Mouse (Mus musculus) intestine, embryonic 14.5 days (tissue): ENCODE measurements around the gene Lat2. TPM values are rescaled to one million over a fixed set of nuclear protein-coding genes. Genes with fewer than 3 reads are reported as not detected.
A peak's percentile ranks its signal among the peaks of the same experiment; 100 is the strongest.

Experiments
- ATAC-seq: fragments of 200-750 bp; cut with Nextera tagmentation; replicated peaks from 2 replicates; pipeline ENCODE4 v1.8.0; 2017; ENCODE audit warnings: low read depth, moderate number of reproducible peaks, moderate TSS enrichment, moderate library complexity; ENCODE audit not compliant: low FRiP score, low TSS enrichment
- DNase-seq: peaks from one replicate; pipeline ENCODE4 v3.0.0-alpha.2; 2018; ENCODE audit warnings: low spot score
- H3K27ac ChIP-seq: fragments of 300-500 bp; sonication (generic); 2 replicates; pipeline ENCODE4 v1.5.1; 2014; ENCODE audit warnings: low read depth, mild to moderate bottlenecking, control low read depth
- H3K27me3 ChIP-seq: fragments of 300-500 bp; sonication (generic); replicated peaks from 2 replicates; pipeline ENCODE4 v1.6.1; 2014; ENCODE audit warnings: low read length, control low read depth; ENCODE audit not compliant: control insufficient read depth, insufficient read depth
- H3K36me3 ChIP-seq: fragments of 300-500 bp; sonication (generic); 2 replicates; pipeline ENCODE4 v1.6.1; 2014; ENCODE audit warnings: low read length, control low read depth; ENCODE audit not compliant: control insufficient read depth, insufficient read depth
- H3K4me1 ChIP-seq: fragments of 300-500 bp; sonication (generic); replicated peaks from 2 replicates; pipeline ENCODE4 v1.6.1; 2014; ENCODE audit warnings: low read length, control low read depth, mixed read lengths; ENCODE audit not compliant: control insufficient read depth, insufficient read depth
- H3K4me2 ChIP-seq: fragments of 300-500 bp; sonication (generic); 2 replicates; pipeline ENCODE4 v1.6.1; 2014; ENCODE audit warnings: low read length
- H3K4me3 ChIP-seq: fragments of 300-500 bp; sonication (generic); 2 replicates; pipeline ENCODE4 v1.5.1; 2014; ENCODE audit warnings: low read depth, low read length, control low read depth, mixed read lengths
- H3K9ac ChIP-seq: fragments of 300-500 bp; sonication (generic); 2 replicates; pipeline ENCODE4 v1.6.1; 2014; ENCODE audit warnings: mild to moderate bottlenecking, low read length
- H3K9me3 ChIP-seq: fragments of 300-500 bp; sonication (generic); 2 replicates; pipeline ENCODE4 v1.6.1; 2016; ENCODE audit warnings: low read length, control low read depth; ENCODE audit not compliant: control insufficient read depth
- WGBS: fragments of 180-500 bp; shearing (Covaris S2); extraction: QIAGEN DNeasy Blood & Tissue Kit; methylation state at CpG from one replicate; pipeline ENCODE4 v1.1.7; 2014; 5-methylcytosine and 5-hydroxymethylcytosine counted together
- polyA plus RNA-seq: library from polyadenylated mRNA; unstranded; fragments of >200 nt; fragmentation: Nextera tagmentation; extraction: Ambion mirVana; gene quantifications from 2 replicates; pipeline ENCODE4 v1.2.1, GENCODE M21; 2014

Lat2 gene
- polyA plus RNA-seq, 1 experiment from 2014 or later, result 2.3 TPM

DNA sequence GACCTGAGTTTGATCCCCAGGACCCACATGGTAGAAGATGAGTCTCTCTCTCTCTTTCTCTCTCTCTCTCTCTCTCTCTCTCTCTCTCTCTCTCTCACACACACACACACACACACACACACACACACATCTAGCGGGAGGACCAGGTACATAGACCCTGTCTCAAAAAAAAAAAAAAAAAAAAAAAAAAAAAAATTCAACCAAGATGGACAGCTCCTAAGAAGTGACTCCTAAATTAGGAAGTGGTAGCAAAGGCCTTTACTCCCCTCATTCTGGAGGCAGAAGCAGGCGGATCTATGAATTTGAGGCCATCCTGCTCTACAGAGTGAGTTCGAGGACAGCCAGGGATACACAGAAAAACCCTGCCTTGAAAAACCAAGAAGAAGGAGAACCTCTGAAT is 25.5 kb upstream of the Lat2 start:
- H3K27ac ChIP-seq, result no peak overlapping the region
- no peaks in the 10 kb centered on the region for H3K27me3 ChIP-seq
- H3K9me3 ChIP-seq, result no peaks in the 10 kb centered on the region
- 76% methylated on average over 3 of the region's 3 CpGs for WGBS
- ATAC-seq (no peak), DNase-seq (no peak)
- no peak overlapping the region for H3K9ac ChIP-seq
- peaks cover 18% of the 10 kb centered on the region for H3K36me3 ChIP-seq
- no peak overlapping the region for H3K4me3 ChIP-seq
- peaks cover 12% of the 10 kb centered on the region for H3K4me1 ChIP-seq
- H3K4me2 ChIP-seq, result no peak overlapping the region

DNA sequence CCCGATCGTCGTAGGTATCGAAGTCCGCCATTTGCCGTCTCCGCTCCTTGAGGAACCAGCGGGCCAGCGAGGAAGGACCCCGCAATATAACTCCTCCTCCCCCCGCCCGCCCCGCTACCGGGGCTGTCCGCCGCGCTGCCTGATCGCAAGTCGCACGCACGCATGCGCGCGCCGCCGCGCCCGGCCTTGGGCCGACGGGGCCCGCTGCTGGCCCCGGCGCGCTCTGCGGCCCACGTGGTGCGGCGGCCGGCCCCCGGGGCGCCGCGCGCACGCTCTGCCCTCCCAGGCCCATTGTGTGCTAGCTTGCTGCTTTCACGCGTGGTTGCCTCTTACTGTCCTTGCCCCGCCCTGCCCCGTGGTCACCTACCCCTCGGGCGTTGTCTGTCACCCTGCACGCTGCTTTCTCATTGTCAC is 24.5 kb upstream of the Lat2 start, which contains the start of gene Eif4h:
Eif4h (minus strand) TSS at position 222 of the 414 bp plus-strand sequence.
- H3K9ac ChIP-seq, result peak within 1 kb of the TSS; percentile 99
- no peaks in the 10 kb centered on the region for H3K27me3 ChIP-seq
- ATAC-seq (peak; percentile 94), DNase-seq (peak; percentile 99)
- peak within 1 kb of the TSS; percentile 97 for H3K4me3 ChIP-seq
- H3K4me2 ChIP-seq, result peak within 1 kb of the TSS; percentile 81
- H3K9me3 ChIP-seq, result no peaks in the 10 kb centered on the region
- H3K36me3 ChIP-seq, result peaks cover 27% of the 10 kb centered on the region
- under 1% methylated on average over 52 of the region's 52 CpGs for WGBS
- peaks cover 12% of the 10 kb centered on the region for H3K4me1 ChIP-seq
- H3K27ac ChIP-seq, result peak within 1 kb of the TSS; percentile 94

DNA sequence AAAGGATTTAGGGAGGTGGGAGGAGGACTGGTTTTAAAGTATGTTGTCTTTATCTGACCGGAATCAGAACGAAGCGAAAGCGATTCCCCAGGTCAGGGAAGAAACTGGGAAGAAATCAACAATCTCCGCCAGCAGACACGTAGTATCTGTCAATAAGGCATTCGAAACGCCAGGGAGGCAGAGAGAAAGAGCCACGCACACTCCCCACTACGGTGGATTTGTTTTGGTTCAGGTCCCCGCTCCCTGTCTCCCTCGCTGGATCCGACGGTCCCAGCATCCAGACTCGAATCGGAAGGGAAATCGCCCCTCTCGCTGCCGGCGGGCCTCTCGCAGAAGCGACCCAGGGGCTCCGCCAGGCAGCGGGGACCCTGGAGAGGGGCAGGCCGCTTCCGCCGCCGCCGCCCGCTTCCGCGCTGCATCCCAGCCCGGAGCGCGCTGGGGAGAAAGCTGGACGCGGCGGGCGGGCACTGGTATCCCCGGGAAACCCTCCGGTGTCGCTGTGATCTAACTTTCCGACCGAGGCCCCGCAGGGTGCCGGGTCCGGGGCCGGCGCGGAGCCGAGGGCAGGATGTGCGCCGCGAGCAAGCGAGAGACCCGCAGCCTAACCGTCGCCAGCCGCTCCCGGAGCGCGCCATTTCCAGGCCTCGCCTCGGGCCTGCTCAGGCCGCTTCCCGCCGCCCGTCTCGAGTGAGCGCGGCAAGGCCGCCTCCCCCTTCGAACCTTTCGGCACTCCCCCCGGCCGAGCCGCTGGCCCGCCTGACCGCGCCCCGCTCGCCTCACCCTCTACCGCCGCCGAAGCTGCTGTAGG is 23.8 kb upstream of the Lat2 start:
- H3K36me3 ChIP-seq, result peaks cover 32% of the 10 kb centered on the region
- H3K4me1 ChIP-seq, result peaks cover 12% of the 10 kb centered on the region
- H3K27me3 ChIP-seq, result no peaks in the 10 kb centered on the region
- WGBS, result under 1% methylated on average over 74 of the region's 85 CpGs
- DNase-seq (no peak), ATAC-seq (peak; percentile 76)
- peak overlapping the region; percentile 99 for H3K9ac ChIP-seq
- H3K4me2 ChIP-seq, result peak overlapping the region; percentile 81
- H3K9me3 ChIP-seq, result no peaks in the 10 kb centered on the region
- H3K4me3 ChIP-seq, result peak overlapping the region; percentile 97
- peak overlapping the region; percentile 94 for H3K27ac ChIP-seq

DNA sequence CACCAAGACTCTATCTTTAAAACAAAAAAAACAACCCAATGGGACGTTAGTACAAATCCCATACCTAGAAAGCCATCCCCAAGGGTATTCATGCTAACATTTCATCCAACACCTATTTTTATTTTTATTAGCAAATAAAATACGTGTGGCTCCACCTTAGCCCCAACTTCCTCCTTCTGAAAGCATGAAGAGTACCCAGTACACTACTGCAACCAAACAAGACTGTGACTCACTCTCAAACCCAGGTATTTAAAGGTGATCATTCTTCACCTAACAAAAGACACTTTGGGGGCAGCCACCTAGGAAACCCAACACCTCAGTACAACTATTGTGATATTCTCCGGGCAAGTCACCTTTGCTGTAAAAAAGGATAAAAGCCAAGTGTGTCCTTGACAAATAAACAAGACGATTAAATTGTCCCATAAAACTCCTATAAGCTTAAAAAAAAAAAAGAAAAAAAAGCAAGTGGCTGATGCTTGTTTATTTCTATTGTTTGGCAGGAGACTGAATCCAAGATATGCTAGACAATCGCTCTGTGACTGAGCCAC is 23.1 kb upstream of the Lat2 start:
- H3K27ac ChIP-seq, result peak overlapping the region; percentile 94; the same call in 1 of the 2 replicates
- no peaks in the 10 kb centered on the region for H3K9me3 ChIP-seq
- peak overlapping the region; percentile 97 for H3K4me3 ChIP-seq
- peaks cover 39% of the 10 kb centered on the region for H3K36me3 ChIP-seq
- ATAC-seq (no peak), DNase-seq (no peak)
- no peaks in the 10 kb centered on the region for H3K27me3 ChIP-seq
- WGBS, result 18% methylated on average over 5 of the region's 5 CpGs
- peak overlapping the region; percentile 81 for H3K4me2 ChIP-seq
- peak overlapping the region; percentile 99 for H3K9ac ChIP-seq
- peaks cover 12% of the 10 kb centered on the region for H3K4me1 ChIP-seq

DNA sequence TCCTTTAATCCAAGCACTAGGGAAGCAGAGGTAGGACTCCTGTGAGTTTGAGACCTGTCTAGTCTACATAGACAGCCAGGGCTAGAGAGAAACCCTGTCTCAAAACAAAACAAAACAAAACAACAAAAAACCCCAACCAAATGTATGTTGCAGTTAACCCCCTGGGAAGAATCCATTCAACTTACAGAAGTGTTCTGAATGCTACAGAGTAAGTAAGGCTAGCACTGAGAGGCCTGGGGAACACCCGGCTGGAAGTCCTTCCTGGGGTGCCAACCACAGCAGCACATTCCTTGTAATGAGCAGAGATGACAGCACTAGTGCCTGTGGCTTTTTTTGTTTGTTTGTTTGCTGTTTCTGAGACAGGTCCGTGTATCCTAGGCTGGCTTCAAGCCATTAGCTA is 18.0 kb upstream of the Lat2 start:
- Histone ChIP-seq H3K4me2 (no peak overlapping the region), H3K9ac (no peak overlapping the region), H3K36me3 (peaks cover 76% of the 10 kb centered on the region), H3K27ac (no peak overlapping the region), H3K4me1 (peaks cover 6% of the 10 kb centered on the region), H3K4me3 (no peak overlapping the region), H3K27me3 (no peaks in the 10 kb centered on the region), H3K9me3 (no peaks in the 10 kb centered on the region)
- 66% methylated on average over 2 of the region's 2 CpGs for WGBS
- ATAC-seq (no peak), DNase-seq (no peak)

DNA sequence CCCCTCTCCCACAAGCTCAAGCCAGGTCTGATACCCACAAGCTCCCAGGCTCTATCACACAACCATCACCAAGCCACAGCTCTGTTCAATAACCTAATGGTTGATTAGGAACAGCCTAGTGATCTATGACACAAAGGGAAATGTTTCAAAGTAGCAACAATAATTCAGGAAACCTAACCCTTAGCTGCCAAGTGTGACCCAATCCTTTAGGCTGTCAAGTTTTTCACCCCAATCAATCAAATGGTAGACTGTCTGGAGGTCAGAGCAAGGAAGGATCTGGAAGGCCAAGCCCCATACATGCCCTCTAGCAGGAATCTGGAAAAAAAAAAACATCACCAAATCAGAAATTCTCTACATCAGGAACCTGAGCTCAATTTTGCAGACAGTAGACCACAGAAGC is 16.0 kb upstream of the Lat2 start:
- Histone ChIP-seq H3K4me1 (no peaks in the 10 kb centered on the region; the same call in 1 of the 2 replicates), H3K27me3 (no peaks in the 10 kb centered on the region), H3K4me2 (no peak overlapping the region), H3K4me3 (no peak overlapping the region), H3K27ac (no peak overlapping the region), H3K9me3 (no peaks in the 10 kb centered on the region), H3K9ac (no peak overlapping the region), H3K36me3 (peaks cover 83% of the 10 kb centered on the region)
- ATAC-seq (no peak), DNase-seq (no peak)

DNA sequence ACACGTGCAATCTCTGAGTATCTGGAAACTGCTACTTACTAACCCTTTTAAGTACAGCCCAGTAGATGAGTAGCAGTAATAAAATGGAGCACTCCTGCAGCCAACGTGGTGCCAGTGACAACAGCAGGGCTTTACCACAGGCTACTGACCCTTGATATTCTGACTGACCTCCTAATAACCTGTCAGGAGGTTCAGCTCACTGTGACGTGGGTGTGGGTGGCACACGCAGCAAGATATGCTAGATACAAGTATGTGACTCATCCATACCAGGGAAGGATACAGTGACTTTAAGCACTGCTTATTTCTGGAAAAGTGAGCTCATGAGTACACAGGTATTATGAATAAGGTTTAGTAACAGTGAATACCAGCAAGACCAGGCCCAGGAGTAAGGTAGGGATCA is 14.7 kb upstream of the Lat2 start:
- Histone ChIP-seq H3K9ac (no peak overlapping the region), H3K36me3 (peaks cover 84% of the 10 kb centered on the region), H3K27me3 (no peaks in the 10 kb centered on the region), H3K4me3 (no peak overlapping the region), H3K4me1 (no peaks in the 10 kb centered on the region; the same call in 1 of the 2 replicates), H3K27ac (no peak overlapping the region), H3K9me3 (no peaks in the 10 kb centered on the region), H3K4me2 (no peak overlapping the region)
- DNase-seq (no peak), ATAC-seq (no peak)
- 54% methylated on average over 4 of the region's 4 CpGs for WGBS

DNA sequence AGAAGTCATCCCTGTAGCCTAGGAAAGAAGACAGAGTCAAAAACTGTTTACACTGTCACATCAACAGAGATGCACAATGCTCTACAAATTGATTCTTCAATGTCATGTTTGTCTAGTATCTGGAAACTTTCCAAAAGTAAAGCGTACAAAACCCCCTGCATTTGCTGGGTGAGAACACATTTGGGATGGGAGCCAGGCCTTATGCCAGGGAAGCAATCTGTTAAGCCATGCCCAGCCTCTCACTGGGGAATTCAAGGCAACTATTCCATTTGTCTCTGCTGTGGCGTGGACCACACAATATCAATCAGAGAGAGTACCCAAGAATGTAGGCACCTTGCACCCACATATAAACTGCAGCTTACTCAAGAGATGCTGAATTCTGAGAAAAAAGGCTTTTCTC is 7.2 kb upstream of the Lat2 start:
- Histone ChIP-seq H3K36me3 (peaks cover 96% of the 10 kb centered on the region), H3K9ac (no peak overlapping the region), H3K27me3 (no peaks in the 10 kb centered on the region), H3K9me3 (no peaks in the 10 kb centered on the region), H3K27ac (no peak overlapping the region), H3K4me1 (no peaks in the 10 kb centered on the region), H3K4me3 (no peak overlapping the region), H3K4me2 (no peak overlapping the region)
- WGBS, result 78% methylated on average over 2 of the region's 2 CpGs
- DNase-seq (no peak), ATAC-seq (no peak)
